Mouse (Mus musculus): ENCODE results near the gene Olfr1328. TPM values are rescaled to one million over a fixed set of nuclear protein-coding genes. Genes with fewer than 3 reads are reported as not detected.
"Not testable (repeated sequence)": the region's sequence is repeated elsewhere in the genome, so short reads cannot be mapped to it uniquely, and the experiment has no call there.

Olfr1328 gene
- polyA plus RNA-seq (2015; fragmentation: Nextera tagmentation; extraction: Ambion mirVana) = not detected in 2 replicates

GRCm38 (mm10) chr4:118938512-118938911 is at the start of gene Olfr1328:
Gene Olfr1328, minus strand, starts transcription at chr4:118938612.
- Histone ChIP-seq H3K27ac (ENCODE audit: low read length) (no peak within 1 kb of the TSS), H3K9me3 (ENCODE audit: control insufficient read depth, low read length) (no peaks in the 10 kb centered on the region), H3K4me2 (ENCODE audit: low read length) (no peak within 1 kb of the TSS), H3K36me3 (ENCODE audit: control insufficient read depth, insufficient read depth) (no peaks in the 10 kb centered on the region), H3K4me1 (replicated peaks; ENCODE audit: control insufficient read depth, insufficient read depth, low read length) (no peaks in the 10 kb centered on the region), H3K4me3 (replicated peaks; ENCODE audit: low read length) (no peak within 1 kb of the TSS), H3K27me3 (replicated peaks; ENCODE audit: control insufficient read depth, insufficient read depth, low read length) (no peaks in the 10 kb centered on the region), H3K9ac (replicated peaks; ENCODE audit: low read depth, low read length) (no peak within 1 kb of the TSS)
- 69% methylated on average over 2 of the region's 2 CpGs for WGBS
- no peak for ATAC-seq

- no peak overlapping the region for H3K4me3 ChIP-seq (replicated peaks; ENCODE audit: low read length)
- no peak for ATAC-seq
- H3K27ac ChIP-seq (ENCODE audit: low read length) = no peak overlapping the region
- H3K9ac ChIP-seq (replicated peaks; ENCODE audit: low read depth, low read length) = no peak overlapping the region
- 92% methylated on average over 4 of the region's 4 CpGs for WGBS
- H3K27me3 ChIP-seq (replicated peaks; ENCODE audit: control insufficient read depth, insufficient read depth, low read length) = no peaks in the 10 kb centered on the region
- no peaks in the 10 kb centered on the region for H3K36me3 ChIP-seq (ENCODE audit: control insufficient read depth, insufficient read depth)
- H3K4me1 ChIP-seq (replicated peaks; ENCODE audit: control insufficient read depth, insufficient read depth, low read length) = no peaks in the 10 kb centered on the region
- H3K9me3 ChIP-seq (ENCODE audit: control insufficient read depth, low read length) = no peaks in the 10 kb centered on the region
- H3K4me2 ChIP-seq (ENCODE audit: low read length) = no peak overlapping the region
Measured at GRCm38 (mm10) chr4:118985291-118985690, 46.9 kb upstream of the Olfr1328 start.

GRCm38 (mm10) chr4:118973281-118973680 is 34.9 kb upstream of the Olfr1328 start:
- H3K4me3 ChIP-seq (replicated peaks; ENCODE audit: low read length) = no peak overlapping the region
- no peak for ATAC-seq
- H3K27me3 ChIP-seq (replicated peaks; ENCODE audit: control insufficient read depth, insufficient read depth, low read length) = no peaks in the 10 kb centered on the region
- peaks cover 4% of the 10 kb centered on the region; the same call in 1 of the 2 replicates for H3K4me1 ChIP-seq (replicated peaks; ENCODE audit: control insufficient read depth, insufficient read depth, low read length)
- 87% methylated on average over 2 of the region's 2 CpGs for WGBS
- no peak overlapping the region for H3K4me2 ChIP-seq (ENCODE audit: low read length)
- H3K36me3 ChIP-seq (ENCODE audit: control insufficient read depth, insufficient read depth) = no peaks in the 10 kb centered on the region
- H3K27ac ChIP-seq (ENCODE audit: low read length) = no peak overlapping the region
- no peak overlapping the region for H3K9ac ChIP-seq (replicated peaks; ENCODE audit: low read depth, low read length)
- no peaks in the 10 kb centered on the region for H3K9me3 ChIP-seq (ENCODE audit: control insufficient read depth, low read length)

GRCm38 (mm10) chr4:118967711-118968110 is 29.3 kb upstream of the Olfr1328 start:
- Histone ChIP-seq H3K27me3 (replicated peaks; ENCODE audit: control insufficient read depth, insufficient read depth, low read length) (no peaks in the 10 kb centered on the region), H3K4me1 (replicated peaks; ENCODE audit: control insufficient read depth, insufficient read depth, low read length) (peaks cover 4% of the 10 kb centered on the region; the same call in 1 of the 2 replicates), H3K4me2 (ENCODE audit: low read length) (no peak overlapping the region), H3K27ac (ENCODE audit: low read length) (no peak overlapping the region), H3K9me3 (ENCODE audit: control insufficient read depth, low read length) (no peaks in the 10 kb centered on the region), H3K36me3 (ENCODE audit: control insufficient read depth, insufficient read depth) (no peaks in the 10 kb centered on the region), H3K4me3 (replicated peaks; ENCODE audit: low read length) (no peak overlapping the region), H3K9ac (replicated peaks; ENCODE audit: low read depth, low read length) (no peak overlapping the region)
- ATAC-seq = no peak
- WGBS = 96% methylated on average over 15 of the region's 15 CpGs

GRCm38 (mm10) chr4:118961141-118961628 is 22.8 kb upstream of the Olfr1328 start, which contains the start of gene Lao1:
Gene Lao1, plus strand, starts transcription at chr4:118961578.
- Histone ChIP-seq H3K9ac (replicated peaks; ENCODE audit: low read depth, low read length) (no peak within 1 kb of the TSS), H3K4me2 (ENCODE audit: low read length) (no peak within 1 kb of the TSS), H3K9me3 (ENCODE audit: control insufficient read depth, low read length) (no peaks in the 10 kb centered on the region), H3K4me3 (replicated peaks; ENCODE audit: low read length) (no peak within 1 kb of the TSS), H3K36me3 (ENCODE audit: control insufficient read depth, insufficient read depth) (no peaks in the 10 kb centered on the region), H3K4me1 (replicated peaks; ENCODE audit: control insufficient read depth, insufficient read depth, low read length) (peaks cover 3% of the 10 kb centered on the region; the same call in 1 of the 2 replicates), H3K27ac (ENCODE audit: low read length) (peak within 1 kb of the TSS; percentile 51; the same call in 1 of the 2 replicates), H3K27me3 (replicated peaks; ENCODE audit: control insufficient read depth, insufficient read depth, low read length) (no peaks in the 10 kb centered on the region)
- WGBS = 67% methylated on average over 2 of the region's 2 CpGs
- peak; percentile 87 for ATAC-seq

GRCm38 (mm10) chr4:118958812-118959211 is 20.4 kb upstream of the Olfr1328 start:
- Histone ChIP-seq H3K4me2 (ENCODE audit: low read length) (no peak overlapping the region), H3K9me3 (ENCODE audit: control insufficient read depth, low read length) (no peaks in the 10 kb centered on the region), H3K27ac (ENCODE audit: low read length) (no peak overlapping the region), H3K36me3 (ENCODE audit: control insufficient read depth, insufficient read depth) (no peaks in the 10 kb centered on the region), H3K4me1 (replicated peaks; ENCODE audit: control insufficient read depth, insufficient read depth, low read length) (peaks cover 3% of the 10 kb centered on the region; the same call in 1 of the 2 replicates), H3K27me3 (replicated peaks; ENCODE audit: control insufficient read depth, insufficient read depth, low read length) (no peaks in the 10 kb centered on the region), H3K4me3 (replicated peaks; ENCODE audit: low read length) (no peak overlapping the region), H3K9ac (replicated peaks; ENCODE audit: low read depth, low read length) (no peak overlapping the region)
- ATAC-seq = no peak
- 90% methylated on average over 7 of the region's 7 CpGs for WGBS

- not testable (repeated sequence) for ATAC-seq; H3K4me3 ChIP-seq (replicated peaks; ENCODE audit: low read length); H3K9ac ChIP-seq (replicated peaks; ENCODE audit: low read depth, low read length); H3K27ac ChIP-seq (ENCODE audit: low read length); H3K36me3 ChIP-seq (ENCODE audit: control insufficient read depth, insufficient read depth); H3K27me3 ChIP-seq (replicated peaks; ENCODE audit: control insufficient read depth, insufficient read depth, low read length); H3K9me3 ChIP-seq (ENCODE audit: control insufficient read depth, low read length); H3K4me2 ChIP-seq (ENCODE audit: low read length); H3K4me1 ChIP-seq (replicated peaks; ENCODE audit: control insufficient read depth, insufficient read depth, low read length)
- WGBS = 66% methylated on average over 3 of the region's 3 CpGs
Measured at GRCm38 (mm10) chr4:118931326-118931725, 7.1 kb downstream of the Olfr1328 start.

GRCm38 (mm10) chr4:118917365-118917764 is 21.0 kb downstream of the Olfr1328 start, which contains the start of gene Olfr1329:
Gene Olfr1329, minus strand, starts transcription at chr4:118917465.
- not testable (repeated sequence) for H3K27ac ChIP-seq (ENCODE audit: low read length); ATAC-seq; H3K9me3 ChIP-seq (ENCODE audit: control insufficient read depth, low read length); H3K9ac ChIP-seq (replicated peaks; ENCODE audit: low read depth, low read length); H3K4me2 ChIP-seq (ENCODE audit: low read length); H3K4me3 ChIP-seq (replicated peaks; ENCODE audit: low read length); H3K4me1 ChIP-seq (replicated peaks; ENCODE audit: control insufficient read depth, insufficient read depth, low read length); H3K27me3 ChIP-seq (replicated peaks; ENCODE audit: control insufficient read depth, insufficient read depth, low read length); H3K36me3 ChIP-seq (ENCODE audit: control insufficient read depth, insufficient read depth)
- WGBS = 54% methylated on average over 2 of the region's 2 CpGs

- Histone ChIP-seq H3K36me3 (ENCODE audit: control insufficient read depth, insufficient read depth) (no peaks in the 10 kb centered on the region), H3K27ac (ENCODE audit: low read length) (no peak overlapping the region), H3K9ac (replicated peaks; ENCODE audit: low read depth, low read length) (no peak overlapping the region), H3K4me1 (replicated peaks; ENCODE audit: control insufficient read depth, insufficient read depth, low read length) (no peaks in the 10 kb centered on the region), H3K27me3 (replicated peaks; ENCODE audit: control insufficient read depth, insufficient read depth, low read length) (no peaks in the 10 kb centered on the region), H3K4me3 (replicated peaks; ENCODE audit: low read length) (no peak overlapping the region), H3K4me2 (ENCODE audit: low read length) (no peak overlapping the region), H3K9me3 (ENCODE audit: control insufficient read depth, low read length) (no peaks in the 10 kb centered on the region)
- ATAC-seq = no peak
- WGBS = 50% methylated on average over 2 of the region's 2 CpGs
Measured at GRCm38 (mm10) chr4:118901981-118902380, 36.4 kb downstream of the Olfr1328 start.

GRCm38 (mm10) chr4:118888297-118888696 is 50.1 kb downstream of the Olfr1328 start, which contains the start of gene Olfr1330:
Gene Olfr1330, plus strand, starts transcription at chr4:118888597.
- Histone ChIP-seq H3K9ac (replicated peaks; ENCODE audit: low read depth, low read length) (no peak within 1 kb of the TSS), H3K27me3 (replicated peaks; ENCODE audit: control insufficient read depth, insufficient read depth, low read length) (no peaks in the 10 kb centered on the region), H3K4me1 (replicated peaks; ENCODE audit: control insufficient read depth, insufficient read depth, low read length) (no peaks in the 10 kb centered on the region), H3K4me3 (replicated peaks; ENCODE audit: low read length) (no peak within 1 kb of the TSS), H3K9me3 (ENCODE audit: control insufficient read depth, low read length) (no peaks in the 10 kb centered on the region), H3K36me3 (ENCODE audit: control insufficient read depth, insufficient read depth) (no peaks in the 10 kb centered on the region), H3K27ac (ENCODE audit: low read length) (no peak within 1 kb of the TSS), H3K4me2 (ENCODE audit: low read length) (no peak within 1 kb of the TSS)
- no peak for ATAC-seq
- WGBS = 86% methylated on average over 1 of the region's 1 CpGs

Measured in forebrain, embryonic 16.5 days (tissue).